Mouse (Mus musculus): Measurements from ENCODE around the gene Cpsf4l. TPM values are rescaled to one million over a fixed set of nuclear protein-coding genes. Genes with fewer than 3 reads are reported as not detected.
A peak's percentile ranks its signal among the peaks of the same experiment; 100 is the strongest.

Cpsf4l gene
- total and polyA plus RNA-seq, 3 experiments = not detected

- Histone ChIP-seq H3K4me3 (ENCODE audit: low read depth, low read length) (peak overlapping the region; percentile 77), H3K36me3 (replicated peaks) (peaks cover 23% of the 10 kb centered on the region), H3K4me1 (ENCODE audit: insufficient read depth, low read depth, low read length) (peaks cover 44% of the 10 kb centered on the region), H3K27me3 (ENCODE audit: insufficient read depth, low read length) (no peaks in the 10 kb centered on the region), H3K9me3 (replicated peaks) (no peaks in the 10 kb centered on the region)
- ATAC-seq (ENCODE audit: extremely low read depth, insufficient number of reproducible peaks, low FRiP score, poor library complexity, severe bottlenecking) (0 out of 2 replicates have a peak, but pooled peaks have one; percentile 0), DNase-seq (ENCODE audit: low spot score) (peak; percentile 38)
- TF ChIP-seq CTCF (IDR thresholded peaks at IDR 0.05; ENCODE audit: low read depth, low read length) (no peak), GATA1 (IDR thresholded peaks at IDR 0.05; ENCODE audit: borderline replicate concordance, low read length) (no peak), GATA2 (IDR thresholded peaks at IDR 0.05; ENCODE audit: borderline replicate concordance, low read depth, low read length) (no peak), POLR2AphosphoS5 (IDR thresholded peaks at IDR 0.05; ENCODE audit: insufficient replicate concordance, low read depth, low read length) (no peak), TAL1 (conservative IDR thresholded peaks at IDR 0.05; ENCODE audit: low read depth, low read length) (no peak)
These were observed 42.4 kb upstream of the Cpsf4l start for GRCm38 (mm10) chr11:113752158-113752661.

DNA sequence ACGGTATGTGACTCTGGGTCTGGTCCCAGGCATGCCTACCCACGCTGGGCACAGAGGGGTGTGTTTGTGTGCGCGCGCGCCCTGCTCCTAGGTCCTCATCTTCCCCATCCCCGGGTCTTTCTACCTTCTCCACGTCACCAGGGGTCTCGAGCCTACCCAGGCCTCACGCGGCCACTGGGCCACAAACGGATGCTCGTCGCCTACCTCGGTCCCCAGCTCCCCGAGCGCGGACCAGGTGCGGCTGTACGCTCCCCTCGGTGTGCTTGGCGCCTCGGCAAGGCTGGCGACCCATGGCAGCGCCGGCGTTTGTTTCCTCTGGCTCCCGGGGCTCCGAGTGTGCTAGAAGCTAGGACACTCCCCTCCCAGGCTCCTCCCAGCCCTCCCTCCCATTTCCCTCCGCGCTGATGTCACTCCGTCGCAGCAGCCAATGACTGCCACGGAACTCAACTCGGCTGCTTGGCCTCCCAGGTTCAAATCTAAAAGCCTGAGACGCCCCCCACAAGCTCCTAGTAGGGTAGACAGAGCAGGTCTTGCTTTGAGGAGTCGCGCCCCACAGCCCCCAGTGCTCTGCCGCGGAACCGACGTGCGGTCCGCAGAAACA, 41.8 kb upstream of the Cpsf4l start, which contains the start of gene Cdc42ep4:
Cdc42ep4 (minus strand) TSS at position 398 of the 601 bp plus-strand sequence.
- H3K9me3 ChIP-seq (replicated peaks) = no peaks in the 10 kb centered on the region
- no peaks in the 10 kb centered on the region for H3K27me3 ChIP-seq (ENCODE audit: insufficient read depth, low read length)
- TF ChIP-seq GATA1 (IDR thresholded peaks at IDR 0.05; ENCODE audit: borderline replicate concordance, low read length) = no peak
- TF ChIP-seq POLR2AphosphoS5 (IDR thresholded peaks at IDR 0.05; ENCODE audit: insufficient replicate concordance, low read depth, low read length) = no peak
- TF ChIP-seq TAL1 (conservative IDR thresholded peaks at IDR 0.05; ENCODE audit: low read depth, low read length) = no peak
- TF ChIP-seq CTCF (IDR thresholded peaks at IDR 0.05; ENCODE audit: low read depth, low read length) = no peak
- TF ChIP-seq GATA2 (IDR thresholded peaks at IDR 0.05; ENCODE audit: borderline replicate concordance, low read depth, low read length) = no peak
- ATAC-seq (ENCODE audit: extremely low read depth, insufficient number of reproducible peaks, low FRiP score, poor library complexity, severe bottlenecking) (peak; percentile 70), DNase-seq (ENCODE audit: low spot score) (peak; percentile 91)
- peaks cover 49% of the 10 kb centered on the region for H3K4me1 ChIP-seq (ENCODE audit: insufficient read depth, low read depth, low read length)
- peaks cover 28% of the 10 kb centered on the region for H3K36me3 ChIP-seq (replicated peaks)
- H3K4me3 ChIP-seq (ENCODE audit: low read depth, low read length) = peak within 1 kb of the TSS; percentile 77

DNA sequence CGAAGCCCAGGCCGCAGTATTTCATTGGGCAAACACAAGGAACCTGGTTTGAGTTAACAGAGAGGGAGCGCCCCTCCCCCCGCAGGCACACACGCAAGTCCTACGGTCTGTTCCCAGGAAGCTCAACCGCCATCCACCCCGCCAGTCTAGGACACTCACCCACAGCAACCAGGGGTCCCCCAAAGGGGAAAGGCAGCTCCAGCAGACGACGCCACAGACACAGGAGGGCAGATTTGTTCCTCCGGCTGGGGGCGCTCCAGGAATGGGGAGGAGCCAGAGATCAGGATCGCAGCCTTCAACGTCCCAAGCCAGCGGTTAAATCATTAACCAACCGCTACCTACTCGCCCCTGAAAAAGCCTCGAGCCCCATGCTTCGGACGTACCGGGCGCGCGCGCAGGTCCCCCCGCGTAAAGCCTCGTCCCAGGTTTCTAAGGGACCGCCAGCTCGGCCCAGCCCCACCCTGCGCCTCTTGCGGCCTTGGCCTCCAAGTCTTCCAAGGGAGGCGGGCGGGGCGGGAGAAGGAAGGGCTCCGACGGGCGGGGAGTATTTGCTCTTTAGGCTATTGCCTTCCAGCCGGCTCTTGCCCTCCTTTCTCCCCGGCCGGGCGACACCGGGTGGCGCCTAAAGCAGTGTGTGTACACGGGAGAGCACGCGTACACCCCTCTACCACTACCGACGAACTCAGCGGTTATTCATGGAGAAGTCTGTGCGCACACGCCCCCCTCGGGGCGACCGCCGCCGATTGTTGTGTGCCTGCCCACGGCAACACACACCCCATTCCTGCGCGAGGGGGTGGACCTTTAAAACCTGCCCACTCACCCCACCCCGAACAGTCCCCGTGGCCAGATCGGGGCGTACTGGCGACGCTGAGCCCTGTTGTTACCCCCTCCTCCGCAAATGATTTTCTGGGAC, 41.0 kb upstream of the Cpsf4l start:
- Histone ChIP-seq H3K27me3 (ENCODE audit: insufficient read depth, low read length) (no peaks in the 10 kb centered on the region), H3K36me3 (replicated peaks) (peaks cover 34% of the 10 kb centered on the region), H3K9me3 (replicated peaks) (no peaks in the 10 kb centered on the region), H3K4me3 (ENCODE audit: low read depth, low read length) (peak overlapping the region; percentile 77), H3K4me1 (ENCODE audit: insufficient read depth, low read depth, low read length) (peaks cover 53% of the 10 kb centered on the region)
- peak; percentile 75 for DNase-seq (ENCODE audit: low spot score)
- ATAC-seq (ENCODE audit: extremely low read depth, insufficient number of reproducible peaks, low FRiP score, poor library complexity, severe bottlenecking) = peak; percentile 11
- TF ChIP-seq GATA1 (IDR thresholded peaks at IDR 0.05; ENCODE audit: borderline replicate concordance, low read length) (no peak), POLR2AphosphoS5 (IDR thresholded peaks at IDR 0.05; ENCODE audit: insufficient replicate concordance, low read depth, low read length) (no peak), GATA2 (IDR thresholded peaks at IDR 0.05; ENCODE audit: borderline replicate concordance, low read depth, low read length) (no peak), CTCF (IDR thresholded peaks at IDR 0.05; ENCODE audit: low read depth, low read length) (no peak), TAL1 (conservative IDR thresholded peaks at IDR 0.05; ENCODE audit: low read depth, low read length) (no peak)

- peaks cover 39% of the 10 kb centered on the region for H3K36me3 ChIP-seq (replicated peaks)
- peak; percentile 37 for ATAC-seq (ENCODE audit: extremely low read depth, insufficient number of reproducible peaks, low FRiP score, poor library complexity, severe bottlenecking)
- 0 out of 2 replicates have a peak, but pooled peaks have one; percentile 15 for TF ChIP-seq TAL1 (conservative IDR thresholded peaks at IDR 0.05; ENCODE audit: low read depth, low read length)
- no peak for TF ChIP-seq GATA2 (IDR thresholded peaks at IDR 0.05; ENCODE audit: borderline replicate concordance, low read depth, low read length)
- TF ChIP-seq GATA1 (IDR thresholded peaks at IDR 0.05; ENCODE audit: borderline replicate concordance, low read length) = no peak
- TF ChIP-seq POLR2AphosphoS5 (IDR thresholded peaks at IDR 0.05; ENCODE audit: insufficient replicate concordance, low read depth, low read length) = no peak
- H3K4me1 ChIP-seq (ENCODE audit: insufficient read depth, low read depth, low read length) = peaks cover 60% of the 10 kb centered on the region
- DNase-seq (ENCODE audit: low spot score) = peak; percentile 50
- H3K4me3 ChIP-seq (ENCODE audit: low read depth, low read length) = peak overlapping the region; percentile 77
- no peaks in the 10 kb centered on the region for H3K9me3 ChIP-seq (replicated peaks)
- no peaks in the 10 kb centered on the region for H3K27me3 ChIP-seq (ENCODE audit: insufficient read depth, low read length)
These were observed 40.0 kb upstream of the Cpsf4l start for GRCm38 (mm10) chr11:113749749-113750351.

- TF ChIP-seq GATA2 (IDR thresholded peaks at IDR 0.05; ENCODE audit: borderline replicate concordance, low read depth, low read length) = 0 out of 2 replicates have a peak, but pooled peaks have one; percentile 20
- TF ChIP-seq POLR2AphosphoS5 (IDR thresholded peaks at IDR 0.05; ENCODE audit: insufficient replicate concordance, low read depth, low read length) = no peak
- peaks cover 46% of the 10 kb centered on the region for H3K36me3 ChIP-seq (replicated peaks)
These were observed 39.1 kb upstream of the Cpsf4l start for GRCm38 (mm10) chr11:113748797-113749521.

More at GRCm38 (mm10) chr11:113748797-113749521, 39.1 kb upstream of the Cpsf4l start:
- peak overlapping the region; percentile 77; the same call in 1 of the 2 replicates for H3K4me3 ChIP-seq (ENCODE audit: low read depth, low read length)
- no peaks in the 10 kb centered on the region for H3K9me3 ChIP-seq (replicated peaks)
- H3K27me3 ChIP-seq (ENCODE audit: insufficient read depth, low read length) = no peaks in the 10 kb centered on the region
- ATAC-seq (ENCODE audit: extremely low read depth, insufficient number of reproducible peaks, low FRiP score, poor library complexity, severe bottlenecking) (peak; percentile 4; the same call in 1 of the 2 replicates), DNase-seq (ENCODE audit: low spot score) (peak; percentile 30)
- peaks cover 60% of the 10 kb centered on the region for H3K4me1 ChIP-seq (ENCODE audit: insufficient read depth, low read depth, low read length)
